Mouse (Mus musculus) limb, embryonic 15.5 days (tissue): ENCODE measurements at regions not wholly inside any gene's neighbourhood (a gene's known extent, or its start where the extent isn't known, plus 50 kb on each side); places are given as distances from the start of the nearest gene placed in this dataset.

Source experiments
- ATAC-seq: fragments of 200-750 bp; cut with Nextera tagmentation; 2 replicates; pipeline ENCODE4 v1.8.0; 2017; ENCODE audit warnings: low read depth, moderate TSS enrichment; ENCODE audit not compliant: insufficient number of reproducible peaks, low FRiP score, low TSS enrichment
- H3K27ac ChIP-seq: fragments of 300-500 bp; sonication (generic); 2 replicates; pipeline ENCODE4 v1.5.1; 2015; ENCODE audit warnings: moderate library complexity, mild to moderate bottlenecking, inconsistent platforms
- H3K27me3 ChIP-seq: fragments of 300-500 bp; sonication (generic); 2 replicates; pipeline ENCODE4 v1.6.1; 2015; ENCODE audit warnings: inconsistent platforms
- H3K36me3 ChIP-seq: fragments of 300-500 bp; sonication (generic); 2 replicates; pipeline ENCODE4 v1.6.1; 2015; ENCODE audit warnings: inconsistent platforms
- H3K4me1 ChIP-seq: fragments of 300-500 bp; sonication (generic); 2 replicates; pipeline ENCODE4 v1.6.1; 2015; ENCODE audit warnings: inconsistent platforms
- H3K4me2 ChIP-seq: fragments of 300-500 bp; sonication (generic); 2 replicates; pipeline ENCODE4 v1.6.1; 2015; ENCODE audit warnings: mild to moderate bottlenecking, inconsistent platforms
- H3K4me3 ChIP-seq: fragments of 300-500 bp; sonication (generic); 2 replicates; pipeline ENCODE4 v1.5.1; 2015; ENCODE audit warnings: mild to moderate bottlenecking, inconsistent platforms
- H3K9ac ChIP-seq: fragments of 300-500 bp; sonication (generic); 2 replicates; pipeline ENCODE4 v1.6.1; 2015; ENCODE audit warnings: inconsistent platforms
- H3K9me3 ChIP-seq: fragments of 300-500 bp; sonication (generic); 2 replicates; pipeline ENCODE4 v1.6.1; 2016; ENCODE audit warnings: inconsistent platforms
- WGBS: fragments of 180-500 bp; shearing (Covaris S2); methylation state at CpG from one replicate; pipeline ENCODE4 v1.1.7; 2015; 5-methylcytosine and 5-hydroxymethylcytosine counted together

DNA sequence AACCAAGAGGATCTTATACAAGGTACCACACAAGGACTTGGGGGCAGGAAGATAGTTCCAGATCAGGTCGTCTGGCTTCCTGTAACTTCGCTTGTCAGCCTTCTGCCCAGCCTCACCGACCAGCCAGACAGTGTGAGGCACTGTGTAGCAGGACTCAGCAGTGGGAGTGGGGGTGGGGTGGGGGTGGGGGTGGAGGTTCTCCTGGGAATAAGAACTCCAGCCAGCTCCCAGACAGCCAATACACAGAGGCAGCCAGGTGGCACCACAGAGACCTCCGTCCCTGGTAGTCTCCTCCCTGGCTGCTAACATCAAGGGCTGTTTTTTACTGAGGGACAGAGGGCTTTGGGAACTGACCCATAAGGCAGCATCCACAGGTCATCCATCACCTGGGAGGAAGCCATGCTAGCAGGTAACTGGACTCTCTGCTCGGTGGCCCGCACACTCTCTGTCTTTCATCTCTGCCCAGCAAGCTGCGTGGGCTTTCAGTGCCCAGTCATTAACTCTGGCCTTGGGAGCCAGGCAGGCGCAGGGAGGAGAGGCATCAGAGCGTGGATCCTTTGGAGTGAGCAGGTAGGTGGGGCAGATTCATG, 60.3 kb upstream of the Wnt4 start:
- H3K36me3 ChIP-seq = no peaks in the 10 kb centered on the region
- H3K9me3 ChIP-seq = no peaks in the 10 kb centered on the region
- 63% methylated on average over 9 of the region's 9 CpGs for WGBS
- H3K4me1 ChIP-seq = peaks cover 5% of the 10 kb centered on the region; the same call in 1 of the 2 replicates
- H3K9ac ChIP-seq = no peak overlapping the region
- H3K27ac ChIP-seq = no peak overlapping the region
- H3K27me3 ChIP-seq = no peaks in the 10 kb centered on the region
- H3K4me3 ChIP-seq = no peak overlapping the region
- no peak overlapping the region for H3K4me2 ChIP-seq
- ATAC-seq = no peak

DNA sequence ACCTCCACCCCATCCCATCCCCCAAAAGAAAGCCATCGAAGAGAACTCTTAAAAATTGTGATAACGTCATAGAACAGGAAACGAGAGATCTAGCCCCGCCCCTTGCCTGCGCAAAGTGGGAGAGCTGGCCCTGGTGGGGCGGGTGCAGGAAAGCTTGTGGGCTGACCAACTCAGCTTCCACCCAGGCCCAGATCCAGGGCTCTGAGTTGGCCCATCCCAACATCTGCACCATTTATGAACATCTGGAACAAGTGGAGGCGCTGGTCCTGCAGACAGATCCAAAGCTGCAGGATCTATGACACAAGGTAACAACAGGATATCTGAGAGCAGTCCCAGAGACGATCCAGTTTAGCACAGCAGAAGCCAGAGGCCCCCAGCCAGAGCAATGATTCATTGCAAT, 62.7 kb upstream of the Wnt4 start:
- H3K36me3 ChIP-seq = no peaks in the 10 kb centered on the region
- no peak overlapping the region for H3K4me2 ChIP-seq
- H3K9ac ChIP-seq = no peak overlapping the region
- no peak for ATAC-seq
- no peak overlapping the region for H3K4me3 ChIP-seq
- no peaks in the 10 kb centered on the region for H3K9me3 ChIP-seq
- peaks cover 14% of the 10 kb centered on the region for H3K4me1 ChIP-seq
- H3K27me3 ChIP-seq = 0 out of 2 replicates have a peak, but pooled peaks cover 3% of the 10 kb centered on the region
- no peak overlapping the region for H3K27ac ChIP-seq
- WGBS = 57% methylated on average over 8 of the region's 8 CpGs

- Histone ChIP-seq H3K36me3 (no peaks in the 10 kb centered on the region), H3K4me1 (peaks cover 16% of the 10 kb centered on the region), H3K27ac (no peak overlapping the region), H3K9me3 (no peaks in the 10 kb centered on the region), H3K27me3 (0 out of 2 replicates have a peak, but pooled peaks cover 3% of the 10 kb centered on the region), H3K4me3 (no peak overlapping the region), H3K4me2 (no peak overlapping the region), H3K9ac (no peak overlapping the region)
- WGBS = 59% methylated on average over 9 of the region's 9 CpGs
- ATAC-seq = no peak
Measured at GRCm38 (mm10) chr4:137212846-137213245, 64.4 kb upstream of the Wnt4 start.

DNA sequence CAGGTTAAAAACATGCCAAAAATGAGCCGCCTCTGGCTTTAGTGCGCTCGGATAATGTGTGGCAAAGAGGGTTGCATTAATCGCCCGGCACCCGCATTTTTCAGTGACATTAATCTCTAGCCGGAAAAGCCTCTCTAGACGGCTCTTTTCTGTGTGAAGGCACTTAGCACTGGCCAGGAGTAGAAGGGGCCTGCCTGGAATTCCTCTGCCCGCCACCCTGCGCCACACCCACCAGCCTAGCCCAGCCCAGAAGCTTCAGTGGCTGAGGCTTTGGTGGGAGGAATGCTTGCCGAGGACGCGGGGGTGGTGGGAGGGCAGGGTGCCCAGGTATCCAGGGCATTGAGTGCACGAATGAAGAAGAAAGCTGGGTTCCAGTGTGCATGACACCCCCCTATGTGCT, 65.2 kb upstream of the Wnt4 start:
- no peak for ATAC-seq
- Histone ChIP-seq H3K4me2 (no peak overlapping the region), H3K27ac (0 out of 2 replicates have a peak overlapping the region, but pooled peaks have one; percentile 17)

GRCm38 (mm10) chr4:137211288-137211687, 66.0 kb upstream of the Wnt4 start:
- H3K27me3 ChIP-seq = 0 out of 2 replicates have a peak, but pooled peaks cover 3% of the 10 kb centered on the region
- peaks cover 26% of the 10 kb centered on the region for H3K4me1 ChIP-seq
- no peaks in the 10 kb centered on the region for H3K9me3 ChIP-seq
- H3K9ac ChIP-seq = no peak overlapping the region
- no peak overlapping the region for H3K4me2 ChIP-seq
- H3K4me3 ChIP-seq = no peak overlapping the region
- no peak overlapping the region for H3K27ac ChIP-seq
- 75% methylated on average over 4 of the region's 4 CpGs for WGBS
- no peaks in the 10 kb centered on the region for H3K36me3 ChIP-seq
- ATAC-seq = no peak

More for the DNA sequence above, 65.2 kb upstream of the Wnt4 start:
- 0 out of 2 replicates have a peak, but pooled peaks cover 3% of the 10 kb centered on the region for H3K27me3 ChIP-seq
- no peaks in the 10 kb centered on the region for H3K36me3 ChIP-seq
- no peak overlapping the region for H3K9ac ChIP-seq
- no peak overlapping the region for H3K4me3 ChIP-seq
- 31% methylated on average over 14 of the region's 14 CpGs for WGBS
- peaks cover 23% of the 10 kb centered on the region for H3K4me1 ChIP-seq
- H3K9me3 ChIP-seq = no peaks in the 10 kb centered on the region

DNA sequence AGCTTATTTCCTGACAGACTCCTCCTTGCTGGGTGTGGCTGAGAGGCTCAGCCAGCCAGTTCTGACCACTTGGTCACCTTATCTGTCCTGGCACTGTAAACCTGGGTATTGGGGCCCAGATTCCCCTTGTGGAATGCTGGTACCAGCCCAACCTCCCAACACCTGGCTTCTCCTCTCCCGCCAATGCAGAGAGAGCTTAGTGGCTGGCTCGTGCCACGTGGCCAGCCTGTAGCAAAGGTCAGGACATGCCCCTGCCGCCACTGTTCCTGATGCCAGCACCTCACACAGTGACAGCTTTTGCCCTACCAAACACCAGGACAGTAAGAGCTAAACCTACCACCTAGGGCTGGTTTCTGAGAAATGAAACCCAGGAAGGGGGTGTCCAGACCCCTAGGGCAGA, 66.8 kb upstream of the Wnt4 start:
- peaks cover 26% of the 10 kb centered on the region for H3K4me1 ChIP-seq
- 69% methylated on average over 4 of the region's 4 CpGs for WGBS
- no peaks in the 10 kb centered on the region for H3K9me3 ChIP-seq

GRCm38 (mm10) chr4:137200968-137201367, 76.3 kb upstream of the Wnt4 start:
- Histone ChIP-seq H3K27ac (0 out of 2 replicates have a peak overlapping the region, but pooled peaks have one; percentile 17), H3K4me3 (no peak overlapping the region), H3K9me3 (no peaks in the 10 kb centered on the region), H3K27me3 (0 out of 2 replicates have a peak, but pooled peaks cover 9% of the 10 kb centered on the region), H3K36me3 (no peaks in the 10 kb centered on the region), H3K4me1 (peaks cover 20% of the 10 kb centered on the region), H3K9ac (no peak overlapping the region), H3K4me2 (no peak overlapping the region)
- WGBS = 66% methylated on average over 7 of the region's 7 CpGs
- ATAC-seq = no peak

More for the DNA sequence above, 66.8 kb upstream of the Wnt4 start:
- ATAC-seq = no peak
- H3K4me3 ChIP-seq = no peak overlapping the region
- no peak overlapping the region for H3K4me2 ChIP-seq
- H3K36me3 ChIP-seq = no peaks in the 10 kb centered on the region
- 0 out of 2 replicates have a peak, but pooled peaks cover 3% of the 10 kb centered on the region for H3K27me3 ChIP-seq
- H3K9ac ChIP-seq = no peak overlapping the region
- no peak overlapping the region for H3K27ac ChIP-seq

DNA sequence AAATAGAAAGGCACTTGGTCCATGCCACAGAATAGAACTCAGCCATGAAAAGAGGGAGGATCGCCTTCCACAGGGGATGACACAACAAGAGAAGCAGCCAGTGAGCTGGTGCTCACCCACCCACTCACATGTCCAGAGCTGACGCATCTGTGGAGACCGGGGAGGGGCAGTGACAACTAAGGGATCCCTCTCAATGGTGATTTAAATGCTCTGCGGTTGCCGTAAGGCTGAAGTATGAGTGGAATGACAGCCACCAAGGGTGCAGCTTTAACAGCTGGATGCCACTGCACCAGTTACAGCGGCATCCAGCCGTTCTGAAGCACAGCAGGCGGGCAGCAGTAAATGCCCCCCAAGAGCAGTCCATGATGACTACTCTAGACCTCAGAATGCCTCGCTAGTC, 76.9 kb upstream of the Wnt4 start:
- Histone ChIP-seq H3K27ac (no peak overlapping the region), H3K36me3 (no peaks in the 10 kb centered on the region), H3K9me3 (no peaks in the 10 kb centered on the region), H3K9ac (no peak overlapping the region), H3K27me3 (0 out of 2 replicates have a peak, but pooled peaks cover 9% of the 10 kb centered on the region), H3K4me3 (no peak overlapping the region), H3K4me1 (peaks cover 20% of the 10 kb centered on the region), H3K4me2 (no peak overlapping the region)
- no peak for ATAC-seq
- WGBS = 47% methylated on average over 9 of the region's 9 CpGs

- Histone ChIP-seq H3K4me1 (peaks cover 27% of the 10 kb centered on the region), H3K4me3 (no peak overlapping the region), H3K36me3 (no peaks in the 10 kb centered on the region), H3K9me3 (no peaks in the 10 kb centered on the region), H3K27ac (no peak overlapping the region), H3K9ac (no peak overlapping the region), H3K4me2 (no peak overlapping the region), H3K27me3 (0 out of 2 replicates have a peak, but pooled peaks cover 9% of the 10 kb centered on the region)
- 43% methylated on average over 5 of the region's 5 CpGs for WGBS
- ATAC-seq = no peak
Measured at GRCm38 (mm10) chr4:137196491-137196974, 80.8 kb upstream of the Wnt4 start.

GRCm38 (mm10) chr4:137194106-137194505, 83.2 kb upstream of the Wnt4 start:
- no peak overlapping the region for H3K9ac ChIP-seq
- WGBS = 54% methylated on average over 11 of the region's 11 CpGs
- no peak overlapping the region for H3K27ac ChIP-seq
- H3K4me2 ChIP-seq = no peak overlapping the region
- no peaks in the 10 kb centered on the region for H3K9me3 ChIP-seq
- no peaks in the 10 kb centered on the region for H3K36me3 ChIP-seq
- H3K4me1 ChIP-seq = peaks cover 42% of the 10 kb centered on the region
- no peak for ATAC-seq
- H3K27me3 ChIP-seq = no peaks in the 10 kb centered on the region
- H3K4me3 ChIP-seq = no peak overlapping the region

DNA sequence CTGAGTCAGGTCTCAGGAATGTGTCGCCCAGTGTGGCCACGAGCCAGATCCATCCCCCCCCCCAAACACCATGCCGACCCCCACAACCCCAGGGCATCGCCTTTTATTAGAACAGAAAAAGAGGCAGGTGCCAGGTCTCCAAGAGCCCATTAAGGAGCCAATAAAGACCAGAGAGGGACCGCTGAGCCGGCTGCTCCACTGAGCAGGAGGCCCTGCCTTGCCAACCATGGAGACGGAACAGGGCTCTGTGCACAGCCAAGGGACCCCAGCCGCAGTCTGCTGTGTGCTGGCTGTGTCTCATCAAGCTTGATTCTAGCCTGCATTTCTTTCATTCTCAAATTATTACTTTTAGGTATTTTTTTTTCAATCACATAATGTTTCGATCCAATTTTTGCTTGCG, 86.7 kb upstream of the Wnt4 start:
- Histone ChIP-seq H3K27ac (no peak overlapping the region; the same call in 1 of the 2 replicates), H3K27me3 (no peaks in the 10 kb centered on the region), H3K4me2 (no peak overlapping the region), H3K36me3 (no peaks in the 10 kb centered on the region), H3K4me1 (peaks cover 39% of the 10 kb centered on the region), H3K4me3 (no peak overlapping the region), H3K9me3 (no peaks in the 10 kb centered on the region), H3K9ac (no peak overlapping the region)
- no peak for ATAC-seq
- 38% methylated on average over 10 of the region's 10 CpGs for WGBS

DNA sequence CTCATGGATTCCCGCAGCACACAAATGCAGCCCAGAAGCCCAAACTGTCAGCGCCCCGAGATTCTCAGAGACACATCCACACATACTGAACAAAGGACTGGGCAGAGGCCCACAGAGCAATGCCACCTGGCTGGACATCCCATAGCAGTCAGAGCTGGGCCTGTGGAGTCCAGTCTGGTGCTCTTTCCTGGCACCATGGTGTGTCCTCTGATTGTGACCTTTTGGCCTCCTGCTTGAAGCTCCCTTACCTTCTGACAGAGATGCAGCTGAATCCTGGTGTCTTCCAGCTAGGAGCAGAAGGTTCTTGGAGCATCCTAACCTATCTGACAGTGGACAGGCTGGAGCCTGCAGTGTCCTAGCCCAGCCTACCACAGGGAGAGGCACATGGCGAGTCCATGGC, 87.5 kb upstream of the Wnt4 start:
- Histone ChIP-seq H3K9ac (no peak overlapping the region), H3K27me3 (no peaks in the 10 kb centered on the region), H3K4me3 (no peak overlapping the region), H3K9me3 (no peaks in the 10 kb centered on the region), H3K36me3 (no peaks in the 10 kb centered on the region), H3K4me1 (peaks cover 41% of the 10 kb centered on the region), H3K27ac (no peak overlapping the region), H3K4me2 (no peak overlapping the region)
- ATAC-seq = no peak
- WGBS = 97% methylated on average over 4 of the region's 4 CpGs
